Mouse (Mus musculus) stomach, postnatal 0 days (tissue): ENCODE results near the gene Plxdc2.

Source experiments
- CTCF ChIP-seq: IDR thresholded peaks from 2 replicates; pipeline ENCODE4 v1.5.1; 2016; ENCODE audit warnings: antibody characterized with exemption, low read depth, mild to moderate bottlenecking, moderate library complexity
- EP300 ChIP-seq: optimal IDR thresholded peaks from 2 replicates; pipeline ENCODE3; 2016; ENCODE audit warnings: antibody characterized with exemption

DNA sequence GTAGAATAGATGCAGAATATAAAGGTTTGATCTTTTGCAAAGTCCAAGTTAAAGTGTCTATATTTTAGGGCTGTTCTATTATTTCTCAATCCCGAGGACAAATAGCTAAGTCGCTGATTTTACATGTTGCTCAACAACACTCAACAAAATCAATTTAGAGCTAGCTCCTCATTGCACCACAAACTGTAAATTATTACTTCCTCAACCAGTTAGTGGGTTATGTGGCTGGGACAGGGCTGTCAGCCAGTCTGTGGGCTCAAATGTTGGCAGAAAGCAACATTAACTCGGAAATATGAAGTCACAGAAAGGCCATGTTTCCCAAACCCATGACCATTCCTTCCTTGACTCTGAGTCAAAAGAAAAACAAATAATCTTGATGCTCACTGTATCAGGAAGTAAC, 135.1 kb downstream of the Plxdc2 start:
- TF ChIP-seq EP300: no peak
- no peak for TF ChIP-seq CTCF
